Mouse (Mus musculus): ENCODE data around the gene Hcn4. TPM values are rescaled to one million over a fixed set of nuclear protein-coding genes. Genes with fewer than 3 reads are reported as not detected.

The Hcn4 gene
- total RNA-seq, 2 experiments from 2014 or later, result 1.3 to 1.7 TPM

- peak in 1 of 2 experiments; percentile 17 for DNase-seq (ENCODE audit: low spot score in 2 of 2)
- no peak; the same call in 1 of the 2 replicates for TF ChIP-seq CTCF (conservative IDR thresholded peaks at IDR 0.05)
- Histone ChIP-seq H3K27ac (no peak overlapping the region), H3K4me3 (no peak overlapping the region)
Measured at GRCm38 (mm10) chr9:58863826-58864225, 40.6 kb downstream of the Hcn4 start.

- no peak for TF ChIP-seq CTCF (conservative IDR thresholded peaks at IDR 0.05)
- H3K4me3 ChIP-seq, result no peak overlapping the region
- H3K27ac ChIP-seq, result no peak overlapping the region
- no peak for DNase-seq (ENCODE audit: low spot score in 2 of 2)
Measured at GRCm38 (mm10) chr9:58871141-58871540, 47.9 kb downstream of the Hcn4 start.

GRCm38 (mm10) chr9:58873541-58874324 lies 50.5 kb downstream of the Hcn4 start:
- no peak overlapping the region for H3K27ac ChIP-seq
- peak; percentile 64 to 72 for DNase-seq (ENCODE audit: low spot score in 2 of 2)
- peak; percentile 92 for TF ChIP-seq CTCF (conservative IDR thresholded peaks at IDR 0.05)
- no peak overlapping the region for H3K4me3 ChIP-seq

GRCm38 (mm10) chr9:58874354-58874753 lies 51.1 kb downstream of the Hcn4 start:
- DNase-seq (ENCODE audit: low spot score in 2 of 2), result no peak
- no peak overlapping the region for H3K27ac ChIP-seq
- no peak for TF ChIP-seq CTCF (conservative IDR thresholded peaks at IDR 0.05)
- H3K4me3 ChIP-seq, result no peak overlapping the region

- TF ChIP-seq CTCF (conservative IDR thresholded peaks at IDR 0.05), result no peak
- no peak overlapping the region for H3K27ac ChIP-seq
- no peak overlapping the region for H3K4me3 ChIP-seq
- no peak for DNase-seq (ENCODE audit: low spot score in 2 of 2)
Measured at GRCm38 (mm10) chr9:58875439-58875838, 52.2 kb downstream of the Hcn4 start.

GRCm38 (mm10) chr9:58876946-58877625 lies 53.9 kb downstream of the Hcn4 start:
- no peak overlapping the region for H3K27ac ChIP-seq
- no peak for TF ChIP-seq CTCF (conservative IDR thresholded peaks at IDR 0.05)
- no peak for DNase-seq (ENCODE audit: low spot score in 2 of 2)

GRCm38 (mm10) chr9:58879836-58880235 lies 56.6 kb downstream of the Hcn4 start:
- no peak overlapping the region for H3K27ac ChIP-seq
- no peak for TF ChIP-seq CTCF (conservative IDR thresholded peaks at IDR 0.05)
- DNase-seq (ENCODE audit: low spot score in 2 of 2), result no peak
- H3K4me3 ChIP-seq, result no peak overlapping the region

More at GRCm38 (mm10) chr9:58876946-58877625, 53.9 kb downstream of the Hcn4 start:
- no peak overlapping the region for H3K4me3 ChIP-seq

- no peak for TF ChIP-seq CTCF (conservative IDR thresholded peaks at IDR 0.05)
- Histone ChIP-seq H3K27ac (no peak overlapping the region), H3K4me3 (no peak overlapping the region)
- DNase-seq (ENCODE audit: low spot score in 2 of 2), result no peak
Measured at GRCm38 (mm10) chr9:58882686-58883085, 59.5 kb downstream of the Hcn4 start.

GRCm38 (mm10) chr9:58889782-58890448 lies 66.7 kb downstream of the Hcn4 start:
- TF ChIP-seq CTCF (conservative IDR thresholded peaks at IDR 0.05), result no peak
- Histone ChIP-seq H3K27ac (no peak overlapping the region), H3K4me3 (no peak overlapping the region)
- DNase-seq (ENCODE audit: low spot score in 2 of 2), result no peak

GRCm38 (mm10) chr9:58890893-58891292 lies 67.7 kb downstream of the Hcn4 start:
- H3K27ac ChIP-seq, result no peak overlapping the region
- no peak overlapping the region for H3K4me3 ChIP-seq
- TF ChIP-seq CTCF (conservative IDR thresholded peaks at IDR 0.05), result no peak
- no peak for DNase-seq (ENCODE audit: low spot score in 2 of 2)

- TF ChIP-seq CTCF (conservative IDR thresholded peaks at IDR 0.05), result no peak
- no peak overlapping the region for H3K27ac ChIP-seq
- H3K4me3 ChIP-seq, result no peak overlapping the region
- no peak for DNase-seq (ENCODE audit: low spot score in 2 of 2)
Measured at GRCm38 (mm10) chr9:58891840-58892640, 68.8 kb downstream of the Hcn4 start.

- no peak for DNase-seq (ENCODE audit: low spot score in 2 of 2)
- Histone ChIP-seq H3K4me3 (no peak overlapping the region), H3K27ac (no peak overlapping the region)
- no peak for TF ChIP-seq CTCF (conservative IDR thresholded peaks at IDR 0.05)
Measured at GRCm38 (mm10) chr9:58899602-58900001, 76.4 kb downstream of the Hcn4 start.

All from layer of hippocampus, adult 2 months (tissue).